Mouse (Mus musculus) fibroblast of lung, adult 2 months (primary cell): Measurements from ENCODE around the gene Sema6b.
A peak's percentile ranks its signal among the peaks of the same experiment; 100 is the strongest.

ENCODE experiments used
- DNase-seq: peaks from one replicate; pipeline ENCODE4 v3.0.0-alpha.2; 2011; ENCODE audit warnings: low read depth

The Sema6b gene

GRCm38 (mm10) chr17:56139858-56140595 is at the start of gene Sema6b:
Sema6b (minus strand) TSS chr17:56140343.
- DNase-seq, result no peak

- DNase-seq, result no peak
Measured at GRCm38 (mm10) chr17:56185281-56186141, 45.4 kb upstream of the Sema6b start.

- peak; percentile 86 for DNase-seq
Measured at GRCm38 (mm10) chr17:56183658-56184103, 43.5 kb upstream of the Sema6b start, which contains the start of gene Mydgf. Mydgf (minus strand) TSS chr17:56183920.

DNA sequence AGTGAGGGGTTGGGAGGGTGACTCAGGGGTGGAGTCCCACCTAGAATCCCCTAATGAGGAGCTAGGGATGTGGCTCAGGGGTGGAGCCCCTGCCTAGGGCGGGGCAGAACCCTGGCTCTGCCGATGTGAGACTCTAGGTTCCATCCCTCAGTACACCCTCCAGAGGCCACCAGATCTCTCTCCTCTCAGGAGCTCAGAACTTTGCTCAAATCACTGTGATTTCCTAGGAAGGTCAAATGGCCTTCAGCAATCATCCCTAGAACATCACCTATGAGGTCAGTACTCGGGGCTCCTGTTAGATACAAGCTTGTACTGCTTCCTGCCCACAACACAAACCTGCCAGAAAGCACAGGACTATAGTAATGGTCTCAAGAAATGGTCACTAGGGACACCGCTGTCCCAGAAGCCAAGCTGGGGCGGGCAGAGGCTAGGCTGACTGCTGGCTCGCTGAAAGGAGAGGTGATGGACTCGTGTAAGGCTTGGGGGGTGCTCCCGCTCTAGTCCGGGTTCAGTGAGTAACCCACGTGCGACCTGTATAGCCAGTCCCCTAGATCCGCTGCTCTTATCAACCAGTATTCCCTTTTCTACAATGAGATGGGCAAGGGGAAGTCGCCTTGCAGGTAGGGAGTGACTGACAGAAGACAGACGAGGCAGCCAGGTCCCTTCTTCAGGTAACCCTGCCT is 43.0 kb upstream of the Sema6b start:
- no peak for DNase-seq

- no peak for DNase-seq
Measured at GRCm38 (mm10) chr17:56175416-56175815, 35.3 kb upstream of the Sema6b start.

DNA sequence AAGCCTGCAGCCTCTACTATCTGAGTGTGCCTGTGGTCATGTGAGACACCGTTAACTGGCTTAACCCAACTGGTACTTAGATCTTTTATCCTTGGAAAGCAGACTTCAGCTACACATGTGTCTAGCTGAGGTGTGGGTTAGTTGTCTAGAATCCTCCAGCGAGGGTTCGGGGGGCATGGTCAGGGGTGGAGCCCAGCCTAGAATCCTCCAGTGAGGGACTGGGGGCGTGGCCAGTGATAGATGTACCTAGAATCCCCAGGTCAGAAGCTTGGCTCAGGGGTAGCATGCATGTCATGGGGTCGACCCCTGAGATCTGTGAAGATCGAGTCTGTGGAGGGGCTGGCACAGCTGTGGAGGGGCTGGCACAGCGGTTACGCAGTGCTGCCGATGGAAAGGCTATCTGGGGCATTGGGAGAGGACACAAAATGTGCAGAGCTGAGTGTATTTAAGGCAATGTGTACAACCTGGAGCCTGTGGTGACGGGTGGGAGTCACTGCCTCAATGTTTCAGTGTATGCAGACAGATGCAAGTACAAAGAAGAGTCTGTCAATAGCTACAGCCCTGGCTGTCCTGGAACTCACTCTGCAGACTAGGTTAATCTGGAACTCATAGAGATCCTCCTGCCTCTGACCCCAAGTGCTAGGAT is 33.4 kb upstream of the Sema6b start:
- no peak for DNase-seq

GRCm38 (mm10) chr17:56171881-56172280 is 31.7 kb upstream of the Sema6b start:
- no peak for DNase-seq

DNA sequence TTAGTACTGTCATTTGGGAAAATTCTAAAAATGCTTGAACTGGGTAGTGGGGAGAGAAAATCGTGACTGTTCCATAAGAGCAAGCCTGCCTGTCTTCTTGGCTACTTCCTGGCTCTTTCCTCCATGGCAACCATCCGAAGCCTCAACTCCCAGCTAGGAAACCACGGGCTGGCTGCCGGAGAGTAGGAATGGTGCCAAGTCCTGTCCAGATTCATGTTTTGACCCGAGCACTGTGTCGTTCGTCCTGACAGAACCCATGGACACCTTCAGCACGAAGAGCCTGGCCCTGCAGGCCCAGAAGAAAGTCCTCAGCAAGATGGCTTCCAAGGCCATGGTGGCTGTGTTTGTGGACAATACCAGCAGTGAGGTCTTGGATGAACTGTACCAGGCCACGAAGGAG is 31.3 kb upstream of the Sema6b start:
- no peak for DNase-seq

DNA sequence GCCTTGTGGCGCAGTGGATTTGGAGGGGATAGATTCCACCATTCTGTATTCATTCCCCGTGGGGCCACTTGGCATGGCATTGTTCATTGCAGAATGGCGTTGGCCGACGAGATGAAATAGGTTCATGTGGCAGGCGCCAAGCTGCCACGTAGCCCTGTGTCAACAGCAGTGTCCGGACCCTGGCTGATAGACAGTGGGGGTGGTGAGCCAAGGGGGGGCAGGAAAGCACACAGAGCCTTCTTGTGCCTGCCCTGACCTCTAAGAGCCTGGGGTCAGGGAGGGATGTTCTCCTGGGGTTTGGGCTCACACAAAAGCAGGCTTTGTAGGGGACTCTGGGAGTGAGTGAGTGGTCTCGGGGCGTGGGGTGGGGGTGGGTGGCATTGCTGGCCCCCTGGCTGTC is 30.5 kb upstream of the Sema6b start:
- DNase-seq, result no peak

DNA sequence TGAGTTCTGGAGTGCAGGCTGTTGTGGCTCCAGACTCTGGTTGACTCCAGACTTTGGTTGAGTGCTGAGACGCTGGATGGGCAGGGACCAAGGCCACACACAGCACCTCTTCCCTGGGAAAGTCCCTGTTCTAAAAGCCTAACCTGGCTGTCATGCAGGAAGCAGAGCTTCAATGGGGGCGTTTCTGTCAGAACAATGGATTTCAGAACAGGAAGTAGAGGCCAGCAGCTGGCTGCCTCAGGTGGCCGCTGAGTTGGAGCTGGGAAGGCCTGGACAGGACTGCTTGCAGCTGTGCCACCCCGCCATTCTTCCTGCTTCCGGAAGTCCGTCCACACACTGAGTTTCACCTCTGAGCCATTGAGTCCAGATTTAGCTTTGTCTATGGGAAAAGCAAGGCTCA is 29.7 kb upstream of the Sema6b start:
- DNase-seq, result no peak

DNA sequence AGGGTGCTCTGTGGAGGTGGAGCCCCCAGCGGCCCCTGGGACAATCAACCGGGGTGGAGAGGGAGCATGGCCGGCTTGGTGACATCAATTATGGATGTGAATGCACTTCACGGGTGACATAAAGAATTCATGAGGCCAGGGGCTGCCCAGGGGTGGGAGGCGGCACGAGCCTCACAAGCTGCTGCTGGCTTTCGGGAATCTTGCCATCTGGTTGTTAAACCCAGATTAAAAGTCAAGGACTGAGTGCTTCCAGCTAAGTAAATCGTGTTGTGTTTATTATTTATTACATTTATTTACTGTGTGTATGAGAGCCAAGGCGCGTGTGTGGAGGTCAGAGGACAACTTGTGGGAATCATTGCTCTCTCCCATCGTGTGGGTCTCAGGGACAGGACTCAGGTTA is 25.5 kb upstream of the Sema6b start:
- no peak for DNase-seq

DNA sequence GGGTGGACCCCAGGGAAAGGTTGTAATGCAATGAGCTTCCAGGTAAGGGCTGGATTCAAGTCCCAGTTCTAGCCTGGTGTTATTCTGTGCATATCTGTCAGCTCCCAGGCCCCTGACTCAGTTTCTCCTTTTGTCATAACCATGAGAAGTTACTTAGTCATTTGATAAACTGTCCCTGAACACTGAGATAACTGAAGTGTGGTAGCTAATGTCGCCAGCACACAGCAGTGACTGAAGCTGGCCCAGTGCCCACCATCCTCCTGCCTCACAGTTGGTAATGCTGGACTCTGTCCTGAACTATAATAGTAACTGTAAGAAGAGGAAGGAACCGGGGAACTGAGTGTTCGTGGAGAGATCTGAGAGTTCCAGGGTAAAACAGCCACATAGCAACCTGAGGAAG is 24.4 kb upstream of the Sema6b start:
- no peak for DNase-seq

DNA sequence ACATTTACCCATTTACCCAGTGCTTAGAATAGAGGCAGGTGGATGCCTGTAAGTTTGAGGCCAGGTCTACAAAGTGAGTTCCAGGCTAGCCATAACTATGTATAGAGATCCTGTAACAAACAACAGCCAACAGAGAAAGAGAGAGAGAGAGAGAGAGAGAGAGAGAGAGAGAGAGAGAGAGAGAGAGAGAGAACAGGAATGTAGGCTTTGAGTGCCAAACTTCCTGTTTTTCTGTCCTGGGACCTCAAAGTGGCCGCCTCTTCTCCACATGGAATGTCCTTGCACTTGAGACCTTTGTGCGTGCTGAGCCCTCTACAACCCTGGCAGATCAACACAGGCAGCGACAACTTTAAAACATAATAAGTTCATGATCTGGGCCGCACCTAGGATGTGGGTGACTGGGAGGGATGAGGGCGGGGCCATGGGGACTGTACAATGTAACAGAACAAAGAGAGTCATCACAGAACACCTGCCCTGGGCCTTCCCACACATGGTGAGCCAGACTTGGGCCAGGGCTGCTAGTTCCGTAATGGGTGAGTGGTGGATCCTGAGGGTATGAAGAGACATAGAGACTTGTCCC is 23.5 kb upstream of the Sema6b start:
- DNase-seq, result no peak

DNA sequence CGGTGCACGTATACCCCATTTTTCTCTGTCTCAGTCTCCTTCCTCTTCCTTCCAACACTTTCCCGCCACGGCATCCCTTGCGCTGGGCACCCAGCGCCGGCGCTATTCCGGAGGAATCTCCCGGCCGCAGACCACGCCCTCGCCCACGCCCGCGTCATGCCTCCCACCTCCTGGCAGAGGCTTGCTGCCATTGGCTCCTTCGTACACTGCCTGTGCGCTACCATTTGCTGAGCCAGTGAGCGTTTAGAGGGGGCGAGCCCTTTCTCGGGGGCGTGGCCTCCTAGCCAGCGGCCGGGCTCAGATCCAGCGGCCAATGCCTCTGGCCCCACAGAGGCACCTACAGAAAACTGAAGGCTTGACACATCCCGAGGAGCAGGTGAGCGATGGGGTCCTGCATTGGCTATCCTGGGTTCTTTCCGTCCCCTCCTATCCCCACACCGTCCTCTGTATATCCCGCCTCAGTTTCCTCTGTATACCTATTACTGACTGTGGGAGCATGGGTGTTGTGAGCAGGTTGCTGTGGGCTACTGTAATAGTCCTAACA is 22.2 kb upstream of the Sema6b start, which contains the start of gene Tnfaip8l1:
Tnfaip8l1 (plus strand) TSS at position 247 of the 544 bp plus-strand sequence.
- peak; percentile 76 for DNase-seq

DNA sequence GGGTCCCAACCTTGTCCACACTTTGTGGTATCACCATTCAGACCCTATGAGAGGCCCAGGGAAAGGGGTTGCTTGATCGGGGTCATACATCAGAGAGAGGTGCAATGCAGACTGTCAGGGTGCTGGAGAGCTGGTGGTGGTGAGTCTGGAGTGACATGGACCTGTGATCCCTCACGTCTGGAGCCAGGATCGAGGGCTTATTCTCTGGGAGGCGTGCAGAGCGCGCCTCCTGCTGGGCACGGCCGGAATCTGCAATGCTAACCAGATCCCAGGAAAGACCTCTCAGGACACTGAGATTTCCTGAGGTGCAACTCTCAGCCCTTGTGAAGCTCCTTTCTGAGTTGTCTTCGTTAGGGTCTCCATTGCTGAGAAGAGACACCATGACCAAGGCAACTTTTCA is 19.6 kb upstream of the Sema6b start:
- peak; percentile 22 for DNase-seq

DNA sequence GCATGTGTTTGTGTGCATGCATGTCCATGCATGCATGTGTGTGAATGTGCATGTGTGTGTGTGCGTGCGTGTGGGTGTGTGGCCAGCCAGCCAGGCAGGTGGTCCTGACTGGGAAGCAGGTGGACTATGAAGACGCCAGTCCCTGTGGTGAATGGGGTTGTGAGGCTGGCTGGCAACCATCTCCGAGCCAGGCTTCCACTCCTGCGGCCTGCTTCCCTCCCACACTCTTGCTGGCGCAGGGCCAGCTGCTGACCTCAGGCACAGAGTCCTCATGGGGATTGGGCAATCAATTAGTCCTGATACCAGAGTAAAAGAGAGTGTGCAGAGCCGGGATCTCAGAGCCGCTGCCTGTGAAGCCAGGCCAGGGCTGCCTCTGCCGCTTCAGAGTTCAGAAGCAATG is 13.5 kb upstream of the Sema6b start:
- peak; percentile 54 for DNase-seq

- DNase-seq, result no peak
Measured at GRCm38 (mm10) chr17:56149897-56150296, 9.8 kb upstream of the Sema6b start.

- DNase-seq, result no peak
Measured at GRCm38 (mm10) chr17:56148790-56149618, 8.9 kb upstream of the Sema6b start.

- no peak for DNase-seq
Measured at GRCm38 (mm10) chr17:56148280-56148679, 8.1 kb upstream of the Sema6b start.

DNA sequence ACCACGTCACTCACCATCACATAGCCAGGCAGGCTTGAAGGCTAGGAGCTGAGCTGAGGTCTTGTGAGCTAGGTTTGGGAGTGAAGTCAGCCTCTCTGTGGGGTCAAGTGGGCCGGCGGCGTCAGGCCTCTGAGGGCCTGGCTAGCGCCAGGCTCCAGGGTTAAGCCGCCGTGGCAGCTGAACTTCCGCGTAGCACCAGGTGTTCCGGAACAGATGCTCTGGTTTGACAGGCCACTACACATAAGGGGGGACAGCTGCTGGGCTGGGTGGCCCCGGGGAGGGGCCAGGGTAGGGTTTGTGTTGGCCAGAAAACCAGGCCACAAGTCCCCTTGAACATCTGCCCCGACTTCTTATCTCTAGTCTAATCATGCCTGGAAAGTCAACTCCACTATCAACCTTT is 7.3 kb upstream of the Sema6b start:
- no peak for DNase-seq
